Mouse (Mus musculus): ENCODE measurements at regions not wholly inside any gene's neighbourhood (a gene's known extent, or its start where the extent isn't known, plus 50 kb on each side); places are given as distances from the start of the nearest gene placed in this dataset.

GRCm38 (mm10) chr12:112235841-112236240, 89.8 kb downstream of the Kif26a start:
- no peak for DNase-seq (ENCODE audit: low spot score in 2 of 2)

- DNase-seq (ENCODE audit: low spot score in 2 of 2): no peak
Measured at GRCm38 (mm10) chr12:112237061-112237490, 91.1 kb downstream of the Kif26a start.

GRCm38 (mm10) chr12:112238834-112239233, 92.8 kb downstream of the Kif26a start:
- no peak for DNase-seq (ENCODE audit: low spot score in 2 of 2)

GRCm38 (mm10) chr12:112241740-112242171, 95.7 kb downstream of the Kif26a start:
- peak in 1 of 2 experiments; percentile 17 for DNase-seq (ENCODE audit: low spot score in 2 of 2)

- DNase-seq (ENCODE audit: low spot score in 2 of 2): no peak
Measured at GRCm38 (mm10) chr12:112243231-112243630, 97.2 kb downstream of the Kif26a start.

- no peak for DNase-seq (ENCODE audit: low spot score in 2 of 2)
Measured at GRCm38 (mm10) chr12:112250894-112251293, 104.9 kb downstream of the Kif26a start.

- DNase-seq (ENCODE audit: low spot score in 2 of 2): peak; percentile 6 to 15
Measured at GRCm38 (mm10) chr12:112253461-112253860, 107.5 kb downstream of the Kif26a start.

GRCm38 (mm10) chr12:112255223-112255622, 109.2 kb downstream of the Kif26a start:
- DNase-seq (ENCODE audit: low spot score in 2 of 2): no peak

- no peak for DNase-seq (ENCODE audit: low spot score in 2 of 2)
Measured at GRCm38 (mm10) chr12:112257691-112258090, 111.7 kb downstream of the Kif26a start.

- DNase-seq (ENCODE audit: low spot score in 2 of 2): peak; percentile 28 to 60
Measured at GRCm38 (mm10) chr12:112263283-112264056, 117.5 kb downstream of the Kif26a start.

GRCm38 (mm10) chr12:112264201-112264600, 118.2 kb downstream of the Kif26a start:
- no peak for DNase-seq (ENCODE audit: low spot score in 2 of 2)

- no peak for DNase-seq (ENCODE audit: low spot score in 2 of 2)
Measured at GRCm38 (mm10) chr12:112265289-112265969, 119.4 kb downstream of the Kif26a start.

- DNase-seq (ENCODE audit: low spot score in 2 of 2): no peak
Measured at GRCm38 (mm10) chr12:112274026-112274425, 128.0 kb downstream of the Kif26a start.

- no peak for DNase-seq (ENCODE audit: low spot score in 2 of 2)
Measured at GRCm38 (mm10) chr12:112274756-112275155, 128.7 kb downstream of the Kif26a start.

GRCm38 (mm10) chr12:112276651-112277050, 130.6 kb downstream of the Kif26a start:
- no peak for DNase-seq (ENCODE audit: low spot score in 2 of 2)

- DNase-seq (ENCODE audit: low spot score in 2 of 2): no peak
Measured at GRCm38 (mm10) chr12:112277511-112277910, 131.5 kb downstream of the Kif26a start.

- no peak for DNase-seq (ENCODE audit: low spot score in 2 of 2)
Measured at GRCm38 (mm10) chr12:112285096-112285495, 139.1 kb downstream of the Kif26a start.

- no peak for DNase-seq (ENCODE audit: low spot score in 2 of 2)
Measured at GRCm38 (mm10) chr12:112288786-112289185, 142.8 kb downstream of the Kif26a start.

- peak; percentile 54 to 68 for DNase-seq (ENCODE audit: low spot score in 2 of 2)
Measured at GRCm38 (mm10) chr12:112290299-112290698, 144.3 kb downstream of the Kif26a start.

- no peak for DNase-seq (ENCODE audit: low spot score in 2 of 2)
Measured at GRCm38 (mm10) chr12:112291748-112292561, 145.9 kb downstream of the Kif26a start.

GRCm38 (mm10) chr12:112293105-112293504, 147.1 kb downstream of the Kif26a start:
- DNase-seq (ENCODE audit: low spot score in 2 of 2): no peak

- no peak for DNase-seq (ENCODE audit: low spot score in 2 of 2)
Measured at GRCm38 (mm10) chr12:112295337-112295941, 149.4 kb downstream of the Kif26a start.

Measured in frontal cortex, postnatal 36 days (tissue).